Mouse (Mus musculus): Measurements from ENCODE around the gene Fkbp14.

Fkbp14 gene

GRCm38 (mm10) chr6:54590691-54591090, 6.4 kb downstream of the Fkbp14 start:
- DNase-seq (ENCODE audit: extremely low read depth, low read depth, low spot score) = no peak

DNA sequence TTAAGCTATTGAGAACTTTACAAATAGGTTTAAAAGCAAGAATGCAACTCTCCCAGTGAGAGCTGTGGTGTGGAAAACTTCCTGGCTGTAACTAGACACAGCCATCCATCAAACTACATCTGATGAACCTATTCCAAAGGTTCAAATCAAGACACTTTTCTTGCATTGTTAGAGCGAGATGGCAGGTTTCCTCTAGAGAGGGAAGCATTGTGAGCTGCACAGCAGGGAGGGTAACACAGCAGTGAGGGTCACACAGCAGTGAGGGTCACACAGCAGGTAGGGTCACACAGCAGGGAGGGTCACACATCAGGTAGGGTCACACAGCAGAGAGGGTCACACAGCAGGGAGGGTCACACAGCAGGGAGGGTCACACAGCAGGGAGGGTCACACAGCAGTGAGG, 8.9 kb downstream of the Fkbp14 start:
- DNase-seq (ENCODE audit: extremely low read depth, low read depth, low spot score) = no peak

DNA sequence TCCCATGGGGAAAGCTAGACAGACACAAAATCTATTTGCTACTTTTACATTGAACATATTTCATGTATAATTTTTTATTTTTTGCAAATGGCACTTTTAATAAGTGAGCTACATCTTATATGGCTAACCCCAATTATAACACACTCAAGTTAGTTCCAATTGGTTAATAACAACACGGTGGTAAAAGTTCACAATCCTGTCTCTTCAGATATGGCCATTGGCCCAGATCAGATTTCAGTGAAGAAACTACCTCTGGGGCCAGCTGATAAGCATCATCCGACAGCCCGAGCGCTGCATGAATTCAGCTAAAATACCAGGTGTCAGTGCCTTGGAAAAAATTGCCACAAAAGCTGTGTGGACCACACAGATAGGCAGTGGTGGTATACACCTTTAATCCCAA, 9.4 kb downstream of the Fkbp14 start:
- DNase-seq (ENCODE audit: extremely low read depth, low read depth, low spot score) = no peak

DNA sequence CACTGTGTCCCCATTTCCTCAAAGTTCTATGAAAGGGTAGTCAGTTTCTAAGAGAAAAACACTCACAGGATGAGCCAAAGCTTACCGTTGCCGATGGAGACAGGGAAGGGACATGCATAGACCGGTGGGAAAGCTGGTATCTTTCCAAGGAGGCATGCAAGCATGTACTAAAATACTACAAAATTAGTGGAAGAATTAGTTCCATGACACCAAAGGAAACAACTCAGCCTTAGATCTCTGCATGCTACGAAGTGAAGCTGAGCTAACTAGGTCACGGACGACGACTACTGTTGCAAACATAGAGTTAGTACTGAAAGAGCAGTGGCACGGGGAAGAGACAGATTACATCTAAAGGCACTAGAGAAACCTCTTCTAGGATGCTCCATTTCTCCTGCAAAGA, 10.2 kb downstream of the Fkbp14 start:
- DNase-seq (ENCODE audit: extremely low read depth, low read depth, low spot score) = no peak

DNA sequence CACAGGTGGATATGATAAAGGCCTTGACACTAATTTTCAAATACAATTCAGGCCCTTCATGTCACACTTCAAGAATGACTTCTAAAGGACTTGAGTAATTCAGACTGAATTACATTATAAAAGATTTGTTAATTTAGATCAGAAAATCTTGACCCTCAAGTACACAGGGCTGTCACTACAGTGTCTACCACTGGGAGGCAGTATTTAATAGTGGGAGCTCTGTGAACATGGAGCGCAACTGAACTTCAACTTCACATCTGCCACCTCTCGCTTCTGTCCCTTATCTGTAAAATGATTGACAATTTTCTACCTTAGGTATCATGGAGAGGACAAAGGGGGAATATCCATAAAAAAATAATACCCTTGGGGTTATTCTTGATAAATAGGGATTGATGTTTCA, 10.9 kb downstream of the Fkbp14 start:
- no peak for DNase-seq (ENCODE audit: extremely low read depth, low read depth, low spot score)

DNA sequence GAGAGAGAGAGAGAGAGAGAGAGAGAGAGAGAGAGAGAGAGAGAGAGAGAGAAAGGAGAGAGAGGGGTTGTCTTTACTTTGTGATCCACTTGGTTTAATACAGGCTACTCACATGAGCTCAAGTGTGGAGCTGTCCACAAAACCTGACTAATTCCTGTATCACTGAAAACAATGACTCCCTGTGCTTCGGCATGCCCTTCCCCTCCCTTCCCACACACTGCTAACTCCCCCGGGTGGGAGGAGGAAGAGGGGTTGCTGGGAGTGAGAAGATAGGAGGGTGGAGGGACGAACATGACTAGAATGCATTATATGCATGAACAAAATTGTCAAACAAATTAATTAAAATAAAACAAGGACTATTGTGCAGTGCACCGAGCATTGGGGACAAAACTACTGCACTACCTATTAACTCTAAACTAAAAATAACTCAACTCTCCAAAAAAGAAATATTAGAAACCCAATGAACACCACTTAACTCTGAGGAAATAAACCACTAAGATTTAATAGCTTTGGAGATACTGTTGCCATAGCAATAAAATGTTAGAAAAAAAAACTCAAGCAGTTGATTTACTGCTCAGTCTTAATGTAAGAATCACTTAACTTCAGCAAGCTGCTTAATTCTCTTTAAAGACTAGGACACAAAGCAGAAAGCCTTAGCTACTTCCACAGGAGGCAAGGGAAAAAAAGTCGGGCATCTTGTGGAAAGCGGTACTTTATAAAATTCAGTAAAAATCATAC, 23.7 kb downstream of the Fkbp14 start:
- no peak for DNase-seq (ENCODE audit: extremely low read depth, low read depth, low spot score)

DNA sequence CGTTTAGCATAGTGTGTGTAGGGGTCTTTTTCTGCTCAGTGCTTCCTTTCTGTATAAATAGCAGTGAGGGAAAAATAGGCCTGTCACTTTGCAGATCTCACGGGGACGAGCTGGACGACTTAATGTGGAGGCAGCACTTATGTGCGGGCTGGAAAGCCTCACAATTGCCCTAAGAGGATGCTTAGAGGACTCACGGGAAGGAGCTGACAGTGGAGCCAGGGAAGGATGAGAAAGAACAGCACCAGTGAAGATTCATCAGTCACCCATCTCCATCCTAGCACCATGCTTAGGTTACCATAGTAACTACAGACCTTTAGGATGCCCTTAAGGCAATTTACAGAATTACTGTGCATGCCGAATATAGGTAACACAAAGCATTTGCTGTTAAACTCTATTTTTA, 27.3 kb downstream of the Fkbp14 start:
- DNase-seq (ENCODE audit: extremely low read depth, low read depth, low spot score) = no peak

GRCm38 (mm10) chr6:54566546-54566919, 30.6 kb downstream of the Fkbp14 start:
- DNase-seq (ENCODE audit: extremely low read depth, low read depth, low spot score) = no peak

DNA sequence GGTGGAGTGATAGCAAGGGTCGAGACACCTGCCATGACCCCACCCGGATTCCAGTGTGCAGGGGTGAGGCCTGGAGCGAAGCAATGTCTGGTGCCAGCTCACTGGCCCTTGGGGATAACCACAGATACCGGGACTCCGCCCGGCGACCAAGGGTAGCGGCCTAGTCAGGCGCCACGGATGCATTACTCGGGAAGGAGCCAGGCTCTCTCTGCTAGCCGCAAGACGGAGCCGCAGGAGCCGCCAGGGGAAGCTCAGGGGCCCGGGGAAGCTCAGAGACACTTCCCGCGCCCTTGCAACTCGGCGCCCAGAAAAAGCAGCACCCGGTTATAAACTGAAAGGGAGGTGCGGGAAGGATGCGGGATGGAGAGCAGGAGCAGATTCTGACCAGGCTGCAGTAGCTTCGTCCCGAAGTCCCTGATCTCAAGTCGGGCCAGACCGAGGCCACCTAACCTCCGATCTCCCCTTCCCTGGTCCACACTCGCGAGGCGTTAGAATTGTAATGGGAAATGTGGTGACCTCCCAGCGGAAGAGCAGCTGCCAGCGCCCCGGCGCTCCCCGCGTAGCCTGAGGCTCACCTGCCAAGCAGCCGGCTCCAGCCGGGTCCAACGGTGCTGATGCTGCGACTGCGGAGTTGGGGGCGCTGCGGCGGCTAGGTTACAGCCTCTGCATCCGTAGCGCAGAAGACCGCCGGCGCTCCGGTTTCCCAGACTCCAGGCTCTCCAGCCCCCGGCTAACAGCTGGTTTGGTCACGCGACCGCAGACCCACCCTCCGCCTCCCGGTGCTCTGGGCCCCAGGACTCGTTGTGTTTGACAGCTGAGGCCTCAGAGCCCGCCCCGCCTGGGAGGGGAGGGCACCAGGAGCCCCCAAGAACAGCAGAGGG, 31.2 kb downstream of the Fkbp14 start, which contains the start of gene Scrn1:
TSS of gene Scrn1 (minus strand) at position 825 of the 881 bp plus-strand sequence.
- no peak for DNase-seq (ENCODE audit: extremely low read depth, low read depth, low spot score)

GRCm38 (mm10) chr6:54565012-54565411, 32.1 kb downstream of the Fkbp14 start:
- DNase-seq (ENCODE audit: extremely low read depth, low read depth, low spot score) = no peak

DNA sequence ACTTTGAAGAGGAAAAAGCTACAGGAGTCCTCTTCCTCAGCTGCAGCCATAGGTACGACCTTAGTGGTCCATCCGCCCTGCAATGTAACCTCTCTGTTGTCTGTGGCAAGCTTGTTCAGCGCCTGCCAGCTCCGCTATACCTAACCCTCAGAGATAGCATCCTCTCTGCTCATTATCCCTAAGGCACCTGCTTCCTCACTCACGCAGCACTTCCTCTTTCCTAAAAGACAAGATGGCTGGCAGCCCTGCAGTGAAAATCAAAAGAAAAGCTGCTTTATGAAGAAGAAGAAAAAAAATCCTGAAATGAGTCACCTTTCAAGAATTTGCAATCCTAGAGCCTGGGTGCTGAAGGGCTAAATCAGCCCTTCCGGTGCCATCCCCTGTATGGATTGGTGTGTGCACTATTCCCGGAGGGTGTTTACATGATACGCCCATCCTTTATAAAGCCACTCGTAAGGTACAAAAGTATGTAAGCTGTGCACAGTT, 32.6 kb downstream of the Fkbp14 start:
- DNase-seq (ENCODE audit: extremely low read depth, low read depth, low spot score) = no peak

GRCm38 (mm10) chr6:54563561-54563960, 33.5 kb downstream of the Fkbp14 start:
- no peak for DNase-seq (ENCODE audit: extremely low read depth, low read depth, low spot score)

- no peak for DNase-seq (ENCODE audit: extremely low read depth, low read depth, low spot score)
These were observed 34.9 kb downstream of the Fkbp14 start for GRCm38 (mm10) chr6:54562018-54562809.

DNA sequence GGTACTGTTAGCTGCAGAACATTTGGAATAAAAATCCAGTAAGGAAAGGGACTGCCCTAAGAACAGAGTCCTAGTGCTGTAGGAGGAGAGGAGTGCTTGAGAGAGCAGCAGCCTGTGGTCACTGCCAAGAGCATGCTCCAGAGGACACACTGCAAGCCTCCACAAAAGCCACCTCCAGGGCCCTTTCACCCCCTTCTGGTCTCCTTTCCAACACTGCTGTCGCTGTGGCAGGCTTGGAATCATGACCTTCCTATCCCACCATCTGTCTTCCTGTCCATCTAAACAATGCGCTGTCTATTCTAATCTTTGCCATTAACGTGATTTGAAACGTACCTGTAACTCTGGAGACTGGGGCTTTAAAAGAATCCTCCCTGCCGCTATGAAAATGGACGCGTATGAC, 38.6 kb downstream of the Fkbp14 start:
- no peak for DNase-seq (ENCODE audit: extremely low read depth, low read depth, low spot score)

GRCm38 (mm10) chr6:54557671-54558070, 39.4 kb downstream of the Fkbp14 start:
- no peak for DNase-seq (ENCODE audit: extremely low read depth, low read depth, low spot score)

DNA sequence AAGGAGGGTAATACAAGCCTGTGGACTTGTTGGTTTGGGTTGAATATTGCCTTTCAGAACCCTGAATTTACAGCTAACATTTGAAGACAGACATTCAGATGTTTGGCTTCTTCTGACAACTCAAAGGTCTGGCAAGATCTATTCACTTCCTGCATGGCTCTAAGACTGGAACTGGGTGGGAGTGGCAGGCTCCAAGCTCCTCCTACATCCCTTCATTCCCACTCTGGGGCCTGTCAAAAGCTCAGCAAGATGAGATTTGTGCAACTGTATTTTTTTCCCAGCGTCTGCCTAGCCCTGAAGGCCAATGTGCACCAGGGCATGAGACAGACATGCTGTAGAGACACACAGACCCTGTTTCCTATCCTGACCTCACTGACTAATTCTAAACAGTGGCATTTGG, 41.3 kb downstream of the Fkbp14 start:
- DNase-seq (ENCODE audit: extremely low read depth, low read depth, low spot score) = no peak

DNA sequence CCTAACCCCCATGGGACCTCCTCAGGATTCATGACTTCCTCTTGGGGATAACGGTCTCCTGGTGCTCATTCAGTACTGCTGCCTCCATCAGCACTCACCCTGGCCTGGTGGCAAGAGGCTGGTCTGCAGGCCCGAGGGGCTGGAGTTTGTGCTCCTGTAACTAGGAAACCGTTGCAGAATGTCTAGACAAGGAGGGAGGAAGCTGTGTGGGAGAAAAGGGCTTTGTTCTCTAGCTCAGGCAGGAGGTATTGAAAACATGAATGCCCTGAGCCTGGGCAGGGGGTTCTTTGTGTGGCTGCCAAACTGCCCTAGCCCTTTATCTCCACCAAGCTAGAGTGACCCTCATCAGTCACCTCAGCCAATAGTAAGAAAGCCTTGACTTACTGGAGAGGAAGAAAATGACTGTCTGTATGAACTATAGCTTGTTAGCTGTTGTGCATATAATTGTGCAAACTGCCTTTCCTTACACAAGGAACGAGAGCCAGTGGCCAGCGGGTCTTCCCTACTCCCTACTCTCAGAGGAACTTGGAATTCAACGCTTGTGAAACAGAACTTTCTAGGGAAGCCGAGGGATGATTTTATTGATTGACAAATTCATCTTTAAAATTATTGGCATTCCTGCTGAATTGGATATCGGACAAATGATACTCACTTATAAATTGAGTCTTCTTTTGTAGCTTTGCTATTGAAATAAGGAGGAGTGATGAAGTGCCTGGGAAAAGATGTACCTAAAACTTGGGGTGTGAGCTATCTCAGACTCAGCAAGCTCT, 42.6 kb downstream of the Fkbp14 start:
- DNase-seq (ENCODE audit: extremely low read depth, low read depth, low spot score) = no peak

GRCm38 (mm10) chr6:54553632-54554031, 43.5 kb downstream of the Fkbp14 start:
- DNase-seq (ENCODE audit: extremely low read depth, low read depth, low spot score) = no peak

DNA sequence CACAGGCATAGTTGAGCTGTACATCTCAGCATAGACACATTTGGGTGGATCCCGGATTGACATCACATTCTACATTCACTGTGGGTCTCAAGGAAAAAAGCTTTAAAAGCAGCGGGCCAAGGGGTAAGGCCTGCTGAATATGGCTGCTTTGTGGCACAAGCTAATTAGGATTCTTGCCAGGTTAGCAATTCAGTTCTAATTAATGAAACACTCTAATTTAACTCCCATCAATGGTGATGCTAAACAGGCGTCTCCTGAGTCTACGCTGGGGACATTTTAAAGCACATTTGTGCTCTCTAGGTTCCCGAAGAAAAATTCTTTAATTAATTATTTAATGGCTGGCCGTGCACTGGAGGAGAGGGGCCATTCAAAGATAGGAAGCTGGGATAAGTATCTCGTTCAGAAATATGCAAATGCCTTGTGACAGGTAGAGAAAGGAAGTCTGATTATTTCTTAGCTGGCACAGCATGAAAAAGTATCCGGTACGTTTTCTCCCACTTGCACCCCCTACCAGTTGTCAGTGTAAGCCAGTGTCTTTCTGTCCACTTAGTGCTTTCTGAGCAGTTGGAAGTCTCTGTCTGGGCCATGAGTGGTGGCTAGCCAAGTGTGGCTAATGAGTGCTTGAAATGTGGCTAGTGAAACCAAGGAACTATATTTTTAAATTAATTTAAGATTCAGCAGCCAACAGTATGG, 44.2 kb downstream of the Fkbp14 start:
- DNase-seq (ENCODE audit: extremely low read depth, low read depth, low spot score) = no peak

GRCm38 (mm10) chr6:54550801-54551323, 46.2 kb downstream of the Fkbp14 start:
- no peak for DNase-seq (ENCODE audit: extremely low read depth, low read depth, low spot score)

Data from fat pad, adult 2 months (tissue).